ENCODE assay signal across 25 mouse cellular contexts in the genomic region with DNA sequence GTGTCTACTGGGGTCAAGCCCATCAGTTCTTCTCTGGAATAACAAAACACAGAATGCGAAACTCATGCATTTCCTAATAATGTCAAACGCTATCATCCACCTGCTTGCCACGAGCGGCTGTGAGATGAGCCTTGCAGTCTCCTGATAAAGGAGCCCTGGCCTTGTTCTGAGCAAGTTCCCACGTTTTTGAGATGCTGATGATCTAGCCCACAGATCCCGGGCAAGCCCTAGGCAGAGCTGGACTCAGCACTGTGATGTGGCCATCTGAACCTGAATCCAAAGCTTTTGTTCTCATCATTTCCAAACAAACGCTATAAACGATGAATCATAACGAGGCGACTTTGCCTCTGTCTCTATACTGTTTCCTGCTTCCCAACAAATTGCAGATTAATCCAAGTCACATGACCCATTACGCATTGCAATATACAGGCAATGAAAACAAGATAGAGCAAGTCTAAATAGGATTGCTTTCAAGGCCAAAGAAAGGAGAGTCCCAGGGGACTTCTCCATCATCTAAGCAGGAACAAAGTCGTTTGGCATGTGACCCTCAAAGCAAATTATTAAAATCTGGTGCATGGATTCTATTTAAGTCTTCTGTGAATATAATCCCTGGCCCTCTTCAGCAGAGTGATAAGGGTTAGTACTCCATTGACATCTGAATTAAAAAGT.
A peak's percentile ranks its signal among the peaks of the same experiment; 100 is the strongest.
DNase-seq lines count a peak whose midpoint lies in the region; ATAC-seq lines count a peak whose summit lies in the region.
"Had no signal": no experiment of that assay in that cellular context is flagged by ENCODE, and none has a peak within 500 bp of the region (broad histone marks: within the 10 kb centered on the region; RNA-seq: fewer than 3 reads in every experiment).

No protein-coding gene starts in this region.

- H3K4me1 ChIP-seq in midbrain, embryonic 11.5 days (ENCODE audit: control insufficient read depth, insufficient read depth, low read length), result no peaks in the 10 kb centered on the region
- 0 out of 2 replicates have a peak, but pooled peaks cover 5% of the 10 kb centered on the region for H3K4me1 ChIP-seq in midbrain, embryonic 10.5 days
- peaks cover 22% of the 10 kb centered on the region for H3K4me1 ChIP-seq in midbrain, embryonic 15.5 days
- H3K4me1 ChIP-seq: embryonic facial prominence, embryonic 13.5 days; stomach, embryonic 15.5 days had no signal

- H3K27ac ChIP-seq in midbrain, embryonic 11.5 days (ENCODE audit: low read depth, low read length), result no peak overlapping the region
- no peak overlapping the region for H3K27ac ChIP-seq in midbrain, embryonic 10.5 days (replicated peaks)
- H3K27ac ChIP-seq in midbrain, embryonic 15.5 days, result peak overlapping the region; percentile 57
- H3K27ac ChIP-seq: embryonic facial prominence, embryonic 13.5 days; forebrain, embryonic 12.5 days; gastrocnemius, adult 2 months; heart, embryonic 10.5 days; hindbrain, embryonic 15.5 days; layer of hippocampus, adult 2 months; macrophage; stomach, embryonic 15.5 days had no signal

- H3K9ac ChIP-seq in midbrain, embryonic 11.5 days (ENCODE audit: low read length), result no peak overlapping the region
- H3K9ac ChIP-seq in midbrain, embryonic 15.5 days, result no peak overlapping the region
- H3K9ac ChIP-seq: embryonic facial prominence, embryonic 13.5 days; forebrain, embryonic 12.5 days; hindbrain, embryonic 15.5 days; stomach, embryonic 15.5 days had no signal

- 79% methylated on average over 12 of the region's 12 CpGs for WGBS in midbrain, embryonic 11.5 days
- whole genome bisulfite sequencing in midbrain, embryonic 10.5 days, result 87% methylated on average over 12 of the region's 12 CpGs
- WGBS in midbrain, embryonic 15.5 days, result 45% methylated on average over 12 of the region's 12 CpGs

- H3K9me3 ChIP-seq in midbrain, embryonic 11.5 days (ENCODE audit: control insufficient read depth, low read length), result no peaks in the 10 kb centered on the region
- H3K9me3 ChIP-seq in midbrain, embryonic 10.5 days (replicated peaks), result no peaks in the 10 kb centered on the region
- H3K9me3 ChIP-seq in midbrain, embryonic 15.5 days, result no peaks in the 10 kb centered on the region
- H3K9me3 ChIP-seq: embryonic facial prominence, embryonic 13.5 days; forebrain, embryonic 12.5 days; heart, embryonic 10.5 days; hindbrain, embryonic 15.5 days; stomach, embryonic 15.5 days had no signal

- no peaks in the 10 kb centered on the region for H3K36me3 ChIP-seq in midbrain, embryonic 11.5 days (ENCODE audit: control insufficient read depth, insufficient read depth, low read length)
- no peaks in the 10 kb centered on the region for H3K36me3 ChIP-seq in midbrain, embryonic 10.5 days
- H3K36me3 ChIP-seq in midbrain, embryonic 15.5 days (replicated peaks), result no peaks in the 10 kb centered on the region
- H3K36me3 ChIP-seq: embryonic facial prominence, embryonic 13.5 days; forebrain, embryonic 12.5 days; heart, embryonic 10.5 days; hindbrain, embryonic 15.5 days; stomach, embryonic 15.5 days had no signal

- H3K27me3 ChIP-seq in midbrain, embryonic 11.5 days (ENCODE audit: control insufficient read depth, insufficient read depth, low read length), result no peaks in the 10 kb centered on the region
- H3K27me3 ChIP-seq in midbrain, embryonic 10.5 days (ENCODE audit: low read depth, poor library complexity, severe bottlenecking), result no peaks in the 10 kb centered on the region
- no peaks in the 10 kb centered on the region for H3K27me3 ChIP-seq in midbrain, embryonic 15.5 days (replicated peaks)
- H3K27me3 ChIP-seq: embryonic facial prominence, embryonic 13.5 days; forebrain, embryonic 12.5 days; hindbrain, embryonic 15.5 days; stomach, embryonic 15.5 days had no signal

- DNase-seq in embryo, embryonic 11 days, result peak; percentile 13
- DNase-seq in embryo, embryonic 9.5 days (ENCODE audit: extremely low spot score), result no peak
- peak; percentile 82 for DNase-seq in midbrain, embryonic 11.5 days (ENCODE audit: low spot score, missing footprints)
- no peak for DNase-seq in midbrain, embryonic 10.5 days (ENCODE audit: low spot score)
- peak; percentile 10 for DNase-seq in retina, postnatal 1 day
- no peak for DNase-seq in left cerebral cortex, adult 11 months (ENCODE audit: low spot score)
- DNase-seq: adrenal gland, adult 8-10 months; cerebellum, adult 18-20 months; cerebellum, postnatal 14 days; gastrocnemius, adult 2 months; kidney, adult 9 months; kidney, postnatal 25 days; thymus, postnatal 36 days had no signal

- peak; percentile 61 for ATAC-seq in midbrain, embryonic 11.5 days (ENCODE audit: low FRiP score)
- peak; percentile 46 for ATAC-seq in midbrain, embryonic 15.5 days (replicated peaks)
- ATAC-seq in megakaryocyte, adult 5-6 weeks (ENCODE audit: poor library complexity, severe bottlenecking), result no peak
- ATAC-seq: activated CD4-positive, CD25-positive, alpha-beta regulatory T cell, adult 4 months; intestine, embryonic 16.5 days had no signal

- no peak overlapping the region for H3K4me2 ChIP-seq in midbrain, embryonic 11.5 days
- no peak overlapping the region for H3K4me2 ChIP-seq in midbrain, embryonic 15.5 days
- H3K4me2 ChIP-seq: embryonic facial prominence, embryonic 13.5 days; forebrain, embryonic 12.5 days; hindbrain, embryonic 15.5 days; stomach, embryonic 15.5 days had no signal

- H3K4me3 ChIP-seq in midbrain, embryonic 11.5 days (ENCODE audit: low read depth, low read length), result no peak overlapping the region
- no peak overlapping the region for H3K4me3 ChIP-seq in midbrain, embryonic 10.5 days
- H3K4me3 ChIP-seq in midbrain, embryonic 15.5 days, result no peak overlapping the region
- H3K4me3 ChIP-seq: embryonic facial prominence, embryonic 13.5 days; erythroblast, embryonic 14.5 days; forebrain, embryonic 12.5 days; gastrocnemius, adult 2 months; heart, embryonic 10.5 days; hindbrain, embryonic 15.5 days; layer of hippocampus, adult 2 months; stomach, embryonic 15.5 days had no signal

Comparison
In these comparisons a context has a peak if more than half of its experiments do, and no peak if none do; other contexts are left out.
1. DNase-seq: peak in embryo, embryonic 11 days (single experiment), midbrain, embryonic 11.5 days (single experiment) and retina, postnatal 1 day (single experiment); none in embryo, embryonic 9.5 days (single experiment), midbrain, embryonic 10.5 days (single experiment) and left cerebral cortex, adult 11 months (single experiment).